Mouse (Mus musculus): Measurements from ENCODE around the gene Slbp.

The Slbp gene

DNA sequence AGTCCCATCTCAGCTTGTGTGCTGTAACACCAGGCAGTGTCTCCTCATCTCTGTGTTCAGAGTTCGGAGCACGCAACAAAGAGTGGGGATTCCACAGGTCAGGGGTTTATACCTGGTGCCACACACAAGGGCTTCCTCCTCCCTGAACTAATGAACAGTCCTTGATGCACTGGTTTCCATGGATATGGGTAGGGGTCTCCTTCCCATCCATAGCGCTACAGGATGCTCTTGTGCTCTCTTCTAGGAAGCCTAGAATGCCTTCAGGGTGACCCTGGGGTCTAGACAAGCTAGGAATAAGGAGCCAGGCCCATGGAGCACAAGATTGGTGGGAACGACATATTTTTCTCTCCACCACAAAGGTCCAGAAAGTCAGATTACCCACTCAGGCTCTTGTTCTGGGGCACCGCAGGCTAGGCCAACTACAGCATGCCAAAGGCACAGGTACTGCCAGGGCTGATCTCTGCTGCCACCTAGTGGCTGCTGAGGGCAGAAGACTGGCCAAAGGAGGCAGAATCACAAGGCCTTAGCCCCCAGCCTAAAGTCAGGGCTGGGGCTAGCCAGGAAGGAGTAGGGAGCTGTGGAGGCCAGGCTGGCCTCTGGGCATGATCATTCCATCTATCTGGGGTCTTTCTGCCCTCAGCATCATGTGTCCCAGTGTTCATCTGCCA, 63.0 kb downstream of the Slbp start:
- in situ Hi-C loops (cut with MboI; ENCODE audit: low pct_unique_long_range_greater_than_20kb in 1 of 2, low sequenced_read_pairs in 2 of 2, unreplicated experiment in 1 of 2) = loop anchor here in 1 of 2 experiments (5.0 kb wide), 1 partner anchor 192 kb away; no protein-coding TSS in a partner anchor

- in situ Hi-C loops (cut with MboI; ENCODE audit: low pct_unique_long_range_greater_than_20kb in 1 of 2, low sequenced_read_pairs in 2 of 2, unreplicated experiment in 1 of 2) = loop anchor here in 1 of 2 experiments (5.0 kb wide), 1 partner anchor 191 kb away; no protein-coding TSS in a partner anchor
These were observed 64.3 kb downstream of the Slbp start for GRCm38 (mm10) chr5:33588066-33588465.

- in situ Hi-C loops (cut with MboI; ENCODE audit: low pct_unique_long_range_greater_than_20kb in 1 of 2, low sequenced_read_pairs in 2 of 2, unreplicated experiment in 1 of 2) = loop anchor here in 1 of 2 experiments (5.0 kb wide), 1 partner anchor 190 kb away; no protein-coding TSS in a partner anchor
These were observed 64.8 kb downstream of the Slbp start for GRCm38 (mm10) chr5:33587498-33588058.
